ENCODE assay signal across 7 mouse cellular contexts in genomic region chr15:84720291-84721204, GRCm38 (mm10). TPM values are rescaled to one million over a fixed set of nuclear protein-coding genes. Genes with fewer than 3 reads are reported as not detected.
DNase-seq lines count a peak whose midpoint lies in the region; ATAC-seq and TF ChIP-seq lines count a peak whose summit lies in the region.

No protein-coding gene starts in this region.

- DNase-seq in Muller cell, postnatal 12 days (ENCODE audit: inconsistent ontology term), result peak; percentile 69
- DNase-seq in heart, embryonic 10.5 days (ENCODE audit: low spot score), result no peak
- DNase-seq in limb, embryonic 10.5 days (ENCODE audit: low spot score), result peak; percentile 71
- no peak for DNase-seq in midbrain, embryonic 14.5 days
- no peak for DNase-seq in layer of hippocampus, adult 11-12 months (ENCODE audit: low spot score)
- no peak for DNase-seq in left cerebral cortex, adult 8-10 months (ENCODE audit: low spot score in 2 of 2)

- TF ChIP-seq CTCF in E14TG2a.4 (conservative IDR thresholded peaks at IDR 0.05; ENCODE audit: low read length), result no peak

- 4% methylated on average over 33 of the region's 33 CpGs for WGBS in heart, embryonic 10.5 days
- WGBS in limb, embryonic 10.5 days, result 5% methylated on average over 33 of the region's 33 CpGs
- 5% methylated on average over 33 of the region's 33 CpGs for WGBS in midbrain, embryonic 14.5 days

- no peak overlapping the region for H3K9ac ChIP-seq in midbrain, embryonic 14.5 days (replicated peaks; ENCODE audit: low read length)

- peak overlapping the region; percentile 79 for H3K4me3 ChIP-seq in E14TG2a.4 (replicated peaks; ENCODE audit: low read length)
- peak overlapping the region; percentile 67 for H3K4me3 ChIP-seq in heart, embryonic 10.5 days
- H3K4me3 ChIP-seq in limb, embryonic 10.5 days, result peak overlapping the region; percentile 47
- H3K4me3 ChIP-seq in midbrain, embryonic 14.5 days (replicated peaks; ENCODE audit: low read depth, low read length), result no peak overlapping the region

- H3K9me3 ChIP-seq in E14TG2a.4 (ENCODE audit: low read length), result no peaks in the 10 kb centered on the region
- H3K9me3 ChIP-seq in heart, embryonic 10.5 days, result no peaks in the 10 kb centered on the region
- no peaks in the 10 kb centered on the region for H3K9me3 ChIP-seq in limb, embryonic 10.5 days (replicated peaks)
- H3K9me3 ChIP-seq in midbrain, embryonic 14.5 days (ENCODE audit: control insufficient read depth, low read length), result no peaks in the 10 kb centered on the region

- peaks cover 19% of the 10 kb centered on the region for H3K27me3 ChIP-seq in E14TG2a.4 (ENCODE audit: insufficient read depth, low read length)
- peaks cover 26% of the 10 kb centered on the region for H3K27me3 ChIP-seq in heart, embryonic 10.5 days (ENCODE audit: insufficient read depth, poor library complexity, severe bottlenecking)
- peaks cover 36% of the 10 kb centered on the region for H3K27me3 ChIP-seq in limb, embryonic 10.5 days (ENCODE audit: low read depth, poor library complexity, severe bottlenecking)
- H3K27me3 ChIP-seq in midbrain, embryonic 14.5 days (ENCODE audit: control insufficient read depth, insufficient read depth, low read length), result peaks cover 26% of the 10 kb centered on the region

- peaks cover 79% of the 10 kb centered on the region for H3K4me1 ChIP-seq in E14TG2a.4 (replicated peaks; ENCODE audit: low read depth, low read length)
- H3K4me1 ChIP-seq in heart, embryonic 10.5 days, result peaks cover 24% of the 10 kb centered on the region
- H3K4me1 ChIP-seq in limb, embryonic 10.5 days, result peaks cover 34% of the 10 kb centered on the region
- 0 out of 2 replicates have a peak, but pooled peaks cover 6% of the 10 kb centered on the region for H3K4me1 ChIP-seq in midbrain, embryonic 14.5 days (ENCODE audit: control insufficient read depth, insufficient read depth, low read length)

- H3K36me3 ChIP-seq in E14TG2a.4 (ENCODE audit: insufficient read depth, low read length), result no peaks in the 10 kb centered on the region
- no peaks in the 10 kb centered on the region for H3K36me3 ChIP-seq in heart, embryonic 10.5 days
- no peaks in the 10 kb centered on the region for H3K36me3 ChIP-seq in limb, embryonic 10.5 days
- H3K36me3 ChIP-seq in midbrain, embryonic 14.5 days (ENCODE audit: control insufficient read depth, insufficient read depth, low read length), result no peaks in the 10 kb centered on the region

- no peak for ATAC-seq in midbrain, embryonic 14.5 days (ENCODE audit: low FRiP score, low TSS enrichment)

- H3K4me2 ChIP-seq in midbrain, embryonic 14.5 days (ENCODE audit: low read length), result peak overlapping the region; percentile 22; the same call in 1 of the 2 replicates

- peak overlapping the region; percentile 72 for H3K27ac ChIP-seq in heart, embryonic 10.5 days
- H3K27ac ChIP-seq in limb, embryonic 10.5 days, result peak overlapping the region; percentile 71
- no peak overlapping the region for H3K27ac ChIP-seq in midbrain, embryonic 14.5 days (replicated peaks; ENCODE audit: low read depth, low read length)

RNA-seq across cellular contexts. Expression of gene Arhgap8, which starts 0.7 kb away (rescaled TPM):
- polyA plus RNA-seq in heart, embryonic 10.5 days (2016; fragmentation: Nextera tagmentation; extraction: Ambion mirVana), result 4.3 and 6.5 TPM in 2 replicates
- 3.5 and 4.1 TPM in 2 replicates for polyA plus RNA-seq in limb, embryonic 10.5 days (2016; fragmentation: Nextera tagmentation; extraction: Ambion mirVana)
- polyA plus RNA-seq in midbrain, embryonic 14.5 days (2014; fragmentation: Nextera tagmentation; extraction: Ambion mirVana), result 0.46 TPM in 1 of 2 replicates, not detected in the other
- under 1 TPM in 2 of 4 experiments, not detected in 2; 0.26 to 0.28 TPM for total RNA-seq in left cerebral cortex, adult 8-10 months (2022)

RNA-seq across cellular contexts. Expression of gene Prr5, which starts 51.1 kb away (rescaled TPM):
- polyA plus RNA-seq in heart, embryonic 10.5 days (2016; fragmentation: Nextera tagmentation; extraction: Ambion mirVana), result 30.6 and 33.1 TPM in 2 replicates
- 16.3 and 16.5 TPM in 2 replicates for polyA plus RNA-seq in limb, embryonic 10.5 days (2016; fragmentation: Nextera tagmentation; extraction: Ambion mirVana)
- polyA plus RNA-seq in midbrain, embryonic 14.5 days (2014; fragmentation: Nextera tagmentation; extraction: Ambion mirVana), result 19.5 and 19.9 TPM in 2 replicates
- total RNA-seq in left cerebral cortex, adult 8-10 months (2022), result 10 to 100 TPM in 2 of 4 experiments, 1 to 10 TPM in 2; 9.1 to 13.9 (median 10.2) TPM

Comparison
In these comparisons a context has a peak if more than half of its experiments do, and no peak if none do; other contexts are left out.
1. DNase-seq: peak in Muller cell, postnatal 12 days (single experiment) and limb, embryonic 10.5 days (single experiment); none in heart, embryonic 10.5 days (single experiment), midbrain, embryonic 14.5 days (single experiment), layer of hippocampus, adult 11-12 months (single experiment) and left cerebral cortex, adult 8-10 months (0 of 2).